Mouse (Mus musculus) cerebellum, postnatal 36 days (tissue): ENCODE measurements around the gene Epo.

Experiments
- DNase-seq, 2 experiments: peaks; one replicate each; pipeline ENCODE4 v3.0.0; 2021 to 2022; ENCODE audit warnings: mixed read lengths in 2 of 2

Epo gene

DNA sequence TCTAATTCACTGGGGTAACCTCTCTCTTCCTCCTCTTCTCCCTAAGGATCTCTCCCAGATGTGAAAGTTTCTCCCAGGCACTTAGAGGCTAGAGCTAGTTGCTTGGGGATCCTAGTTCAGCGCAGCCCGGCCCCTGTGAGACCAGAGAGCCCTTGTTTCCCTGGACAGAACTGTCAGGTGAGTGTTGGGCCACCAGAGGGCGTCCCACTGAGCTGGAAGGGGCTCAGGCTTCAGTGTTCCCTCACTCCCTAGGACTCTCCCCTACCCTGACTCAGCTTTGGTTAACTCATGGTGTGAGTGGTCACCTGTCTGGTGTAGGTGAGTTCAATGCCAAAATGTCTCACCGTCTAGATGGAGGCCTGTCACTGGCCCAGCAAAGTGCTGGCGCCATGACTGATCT is 14.6 kb downstream of the Epo start, which contains the start of gene Gigyf1:
Gigyf1 (plus strand) TSS at position 113 of the 400 bp plus-strand sequence.
- DNase-seq: peak; percentile 40 to 54

DNA sequence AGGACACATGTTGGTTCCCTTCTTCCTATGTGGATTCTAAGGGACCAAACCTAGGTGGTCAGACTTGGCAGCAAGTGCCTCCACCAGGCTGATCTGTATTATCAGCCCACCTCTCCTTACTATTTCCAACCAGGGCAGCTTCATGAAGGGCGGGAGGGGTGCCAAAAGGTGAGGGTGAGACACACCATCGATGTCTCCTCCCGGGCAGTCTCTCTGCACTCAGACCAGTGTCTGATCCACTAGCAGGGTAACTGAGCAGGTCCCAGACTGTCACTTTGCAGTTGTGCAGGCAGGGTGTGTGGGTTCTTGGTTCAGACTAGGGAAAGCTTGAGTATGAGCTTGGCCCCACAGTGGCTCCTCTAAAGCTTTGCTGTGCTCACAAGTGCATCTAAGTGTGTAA is 18.2 kb downstream of the Epo start:
- no peak for DNase-seq

DNA sequence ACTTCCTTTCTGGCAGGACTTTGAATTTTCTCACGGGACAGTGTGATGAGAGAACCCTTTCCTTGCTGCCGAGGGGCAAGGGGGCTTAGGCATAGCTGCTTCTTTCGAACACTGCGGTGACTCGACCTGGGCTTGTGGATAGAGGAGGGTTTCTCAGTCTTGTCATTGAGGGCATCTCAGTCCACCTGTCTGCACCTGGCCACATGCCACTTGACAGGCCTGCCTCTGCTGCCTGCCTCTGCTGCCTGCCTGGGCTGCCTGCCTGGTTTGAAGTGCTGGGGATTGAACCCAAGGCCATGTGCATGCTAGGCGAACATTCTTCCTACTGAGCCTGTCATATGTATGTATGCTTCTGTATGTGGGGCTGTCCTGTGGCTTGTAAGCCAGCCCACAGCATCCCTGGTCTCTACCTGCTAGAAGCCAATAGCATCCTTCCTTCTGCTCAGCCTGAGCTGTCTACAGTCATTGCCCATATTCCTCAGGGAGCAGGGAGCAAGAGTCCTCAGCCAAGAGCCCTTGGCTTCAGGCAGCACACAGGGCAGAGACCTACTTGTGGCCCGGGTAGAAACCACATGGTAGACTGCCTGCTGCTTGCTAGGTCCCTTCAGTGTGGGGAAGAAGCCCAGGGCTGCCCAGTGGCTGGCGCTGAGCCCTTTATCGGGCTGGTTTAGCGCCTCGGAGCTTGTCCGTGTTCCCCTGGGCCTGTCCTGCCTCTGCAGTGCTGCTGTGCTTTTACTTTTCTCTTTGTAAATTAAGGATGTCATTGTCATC is 18.9 kb downstream of the Epo start:
- peak; percentile 57 to 63 for DNase-seq

DNA sequence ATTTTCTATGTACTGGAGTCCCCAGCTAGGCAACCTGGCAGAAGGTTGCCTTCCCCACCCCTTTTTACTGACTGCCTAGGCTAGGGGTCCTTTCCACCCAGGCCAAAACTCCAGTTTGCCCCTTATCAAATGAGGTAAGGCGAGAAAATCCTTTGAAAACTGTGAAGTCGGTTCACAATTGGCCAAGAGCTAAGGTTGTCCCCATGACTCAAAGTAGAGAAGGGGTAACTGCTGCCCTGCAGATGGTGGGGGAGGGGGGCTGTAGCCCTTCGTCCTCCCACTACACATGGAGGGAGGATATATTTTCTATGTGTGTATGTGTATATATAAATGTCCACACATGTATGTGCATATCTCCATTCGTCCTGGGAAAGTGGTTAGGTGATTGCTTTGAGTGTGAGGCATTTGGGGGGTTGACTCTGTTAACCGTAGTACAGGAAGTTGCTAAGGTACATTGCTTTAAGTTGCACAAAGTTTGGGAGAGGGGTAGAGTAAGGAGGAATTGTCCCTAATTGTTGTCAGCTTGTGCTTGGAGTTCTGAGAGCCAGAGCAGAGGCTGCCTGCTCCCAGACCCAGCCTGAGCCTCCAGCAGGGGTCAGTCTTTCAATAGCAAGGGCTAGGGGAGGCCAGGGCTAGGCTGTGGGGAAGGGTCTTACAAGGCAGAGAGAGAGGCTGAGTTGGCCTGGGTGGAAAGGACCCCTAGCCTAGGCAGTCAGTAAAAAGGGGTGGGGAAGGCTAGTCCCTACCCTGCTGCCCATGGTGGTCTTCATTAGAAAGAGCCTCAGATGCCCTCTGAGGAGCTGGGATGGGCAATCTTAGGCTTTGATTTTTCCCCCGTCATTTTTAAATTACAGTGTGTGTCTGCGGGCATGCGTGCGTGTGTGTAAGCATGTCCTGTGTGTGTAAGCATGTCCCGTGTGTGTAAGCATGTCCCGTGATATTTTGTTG is 19.9 kb downstream of the Epo start:
- DNase-seq: no peak

DNA sequence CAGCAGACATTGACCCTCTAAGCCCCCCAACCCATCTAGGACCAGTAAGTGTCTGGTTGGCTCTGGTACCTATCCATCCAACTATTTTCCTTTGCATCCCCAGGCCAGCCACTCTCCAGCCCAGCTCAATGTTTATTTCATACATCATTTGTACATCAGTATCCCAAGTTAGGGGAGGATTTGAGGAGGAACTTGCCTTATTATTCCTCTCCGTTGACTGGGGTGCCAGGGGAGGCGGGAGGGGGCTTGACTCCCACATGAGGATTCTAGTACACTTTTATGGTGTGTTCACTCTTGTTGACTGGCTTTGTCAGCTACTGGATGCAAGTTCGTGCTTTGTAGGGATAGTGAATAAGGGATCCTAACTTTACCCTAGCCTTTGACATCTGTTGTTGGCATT is 21.3 kb downstream of the Epo start:
- no peak for DNase-seq

DNA sequence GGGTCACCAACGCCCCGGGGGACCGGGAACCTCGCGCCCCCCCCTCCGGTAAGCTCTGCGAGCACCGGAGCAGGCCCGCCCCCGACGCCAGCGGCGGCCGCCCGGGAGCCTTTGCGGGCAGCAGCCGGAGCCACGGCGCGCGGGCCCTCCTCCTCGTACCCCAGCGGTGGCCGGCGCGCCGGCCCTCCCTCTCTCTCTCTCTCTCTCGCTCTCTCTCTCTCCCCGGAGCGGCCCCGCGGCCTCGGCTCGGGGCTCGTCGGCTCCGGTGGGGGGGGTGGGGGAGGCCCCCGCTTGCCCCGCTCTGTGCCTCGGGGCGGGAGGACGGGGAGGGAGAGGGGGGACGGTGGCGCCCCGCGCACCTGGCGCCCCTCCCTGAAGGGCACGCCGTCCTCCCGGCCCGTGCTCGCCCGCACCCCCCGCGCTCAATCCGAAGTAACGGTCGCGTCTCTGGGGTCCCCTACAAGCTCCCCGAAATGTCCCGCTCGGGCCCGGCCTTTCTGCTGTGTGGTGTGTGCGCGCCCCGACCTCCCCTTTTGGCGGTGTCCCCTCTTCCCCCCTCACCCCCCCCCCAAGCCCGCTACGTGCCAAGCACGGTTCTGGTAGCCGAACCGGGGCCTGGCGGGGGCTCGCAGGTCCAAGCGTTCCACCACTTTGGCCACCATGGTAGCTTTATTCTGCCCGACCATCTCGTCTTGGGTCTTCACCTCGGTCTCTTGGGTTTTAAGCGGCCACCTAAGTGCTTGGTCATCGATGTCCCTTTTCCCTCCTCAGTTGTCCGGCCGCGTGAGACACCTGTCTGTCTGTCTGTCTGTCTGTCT is 22.3 kb downstream of the Epo start:
- no peak for DNase-seq

DNA sequence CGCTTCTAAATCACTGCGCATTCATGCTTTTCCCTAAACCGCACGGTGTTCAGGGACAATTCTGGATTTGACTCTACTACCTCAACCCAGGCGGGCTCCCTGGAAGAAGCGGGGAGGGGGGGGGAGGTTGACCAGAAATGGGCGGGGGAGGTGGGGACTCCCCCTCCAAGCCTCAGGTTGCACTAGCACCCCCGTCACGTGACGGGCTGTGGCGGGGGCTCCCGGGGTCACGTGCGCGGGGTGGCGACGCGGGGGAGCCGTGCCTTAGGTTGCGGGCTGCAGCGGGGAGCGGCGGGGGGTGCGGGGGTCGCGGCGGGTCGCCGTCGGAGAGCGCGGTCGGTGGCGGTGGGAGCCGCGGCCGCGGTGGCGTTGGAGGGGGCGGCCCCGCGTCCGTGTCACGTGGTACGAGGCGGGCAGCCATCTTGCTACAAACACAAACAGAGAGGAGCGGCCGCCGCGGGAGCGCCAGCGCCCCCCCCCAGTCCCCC is 23.0 kb downstream of the Epo start:
- DNase-seq: peak; percentile 80 to 85

DNA sequence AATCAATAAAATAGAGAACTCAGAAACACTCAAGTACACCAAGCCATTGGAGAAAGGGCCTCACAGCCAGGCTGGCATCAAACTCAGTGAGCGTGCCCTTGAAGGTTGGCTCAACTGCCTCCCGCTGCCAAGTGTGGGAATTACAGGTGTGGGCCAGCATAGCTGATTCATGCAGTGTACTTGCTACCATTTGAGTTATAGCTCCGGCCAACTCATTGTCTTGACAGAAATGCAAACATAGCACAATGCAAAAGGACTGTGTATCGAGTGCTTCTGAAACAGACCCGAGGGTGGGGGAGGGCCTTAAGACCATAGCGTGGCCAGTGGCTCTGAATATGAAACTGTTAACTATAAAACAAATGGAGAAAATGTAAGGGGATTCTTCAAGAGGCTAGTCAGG is 29.0 kb downstream of the Epo start:
- no peak for DNase-seq

DNA sequence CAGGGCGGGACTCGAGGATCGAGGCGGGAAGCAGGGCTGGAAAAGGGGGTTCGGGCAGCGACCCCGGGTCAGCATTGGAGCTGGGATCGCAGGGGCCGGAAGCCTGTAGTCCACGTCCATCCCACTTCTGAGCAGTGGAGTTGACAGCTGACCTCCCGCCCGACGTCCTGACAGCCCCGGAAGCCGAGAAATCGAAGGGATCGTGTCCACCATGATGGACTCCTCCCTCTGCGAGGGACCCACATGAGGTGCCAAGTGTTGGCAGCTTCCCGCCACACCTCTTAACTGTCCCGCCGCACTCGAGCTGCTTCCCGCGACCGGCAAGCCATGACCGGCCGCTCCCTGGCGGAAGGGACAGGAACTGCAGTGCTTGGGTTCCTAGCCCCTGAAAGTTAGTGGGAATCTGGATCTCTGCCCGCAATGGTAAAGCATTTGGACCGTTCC is 30.4 kb downstream of the Epo start:
- DNase-seq: peak; percentile 81 to 83

DNA sequence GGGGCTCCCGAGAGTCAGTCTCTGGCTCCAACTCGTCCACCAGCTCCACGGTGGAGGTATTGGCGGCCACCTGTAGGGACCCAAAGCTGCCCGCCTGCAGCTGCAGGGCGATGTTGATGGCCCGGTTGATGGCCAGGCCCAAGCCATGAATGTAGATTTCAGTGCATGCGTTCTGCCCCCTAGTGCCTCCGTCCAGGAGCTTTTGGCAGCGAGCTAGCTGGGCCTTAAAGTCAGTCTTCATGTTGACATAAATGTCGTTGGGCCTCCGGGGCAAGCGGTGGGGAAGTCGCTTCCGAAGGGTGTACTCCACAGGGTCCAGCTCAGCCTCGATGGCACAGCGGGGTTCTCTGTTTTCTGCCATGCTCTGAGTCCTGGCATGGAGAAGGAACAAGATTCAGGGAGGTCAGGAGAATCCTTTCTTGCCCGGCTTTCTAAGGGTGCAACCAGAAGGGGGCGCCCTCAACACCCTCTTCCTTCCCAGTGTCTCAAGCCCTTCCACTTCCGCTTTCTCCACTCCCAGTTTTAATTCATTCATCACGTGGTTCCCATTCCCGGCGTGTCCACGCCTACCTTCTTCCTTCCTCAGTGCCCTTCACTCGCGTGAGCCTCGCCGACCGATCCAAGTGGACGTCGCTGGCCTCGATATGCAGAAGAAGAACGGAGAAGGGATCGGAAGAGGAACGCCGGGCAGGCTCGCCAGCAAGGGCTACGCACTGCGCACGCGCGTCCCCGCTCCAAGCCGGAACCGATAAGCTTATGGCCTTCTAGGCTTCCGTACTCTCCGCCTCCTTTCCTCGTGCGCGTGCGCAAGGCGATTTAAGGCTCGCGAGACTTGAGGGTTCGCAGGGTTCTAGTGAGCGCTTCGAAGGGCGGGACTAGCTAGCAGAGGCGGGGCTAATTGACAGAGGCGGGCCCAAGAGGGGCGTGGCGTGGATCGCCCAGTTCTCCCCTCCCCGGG is 31.1 kb downstream of the Epo start, which contains the start of gene Pop7:
Pop7 (minus strand) TSS at position 810 of the 958 bp plus-strand sequence.
- DNase-seq: peak; percentile 99 to 100

DNA sequence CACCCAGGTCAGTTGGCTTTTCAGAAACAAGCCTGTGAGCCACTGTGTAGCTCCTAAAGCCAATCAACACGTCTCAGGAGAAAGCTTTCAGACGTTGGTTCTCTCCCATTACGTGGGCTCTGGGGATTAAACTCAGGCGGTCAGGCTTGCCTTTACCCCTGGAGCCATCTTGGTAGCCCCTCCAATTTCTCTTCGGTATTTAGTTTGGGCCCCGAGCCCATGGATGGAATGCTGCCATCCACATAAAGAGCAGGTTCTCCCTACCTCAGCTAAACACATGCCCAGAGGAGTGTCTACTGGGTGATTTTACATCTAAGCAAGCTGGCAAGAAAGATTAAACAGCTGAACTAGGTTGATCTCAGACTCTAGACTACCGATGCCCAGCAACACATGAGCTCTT is 32.9 kb downstream of the Epo start:
- DNase-seq: no peak

DNA sequence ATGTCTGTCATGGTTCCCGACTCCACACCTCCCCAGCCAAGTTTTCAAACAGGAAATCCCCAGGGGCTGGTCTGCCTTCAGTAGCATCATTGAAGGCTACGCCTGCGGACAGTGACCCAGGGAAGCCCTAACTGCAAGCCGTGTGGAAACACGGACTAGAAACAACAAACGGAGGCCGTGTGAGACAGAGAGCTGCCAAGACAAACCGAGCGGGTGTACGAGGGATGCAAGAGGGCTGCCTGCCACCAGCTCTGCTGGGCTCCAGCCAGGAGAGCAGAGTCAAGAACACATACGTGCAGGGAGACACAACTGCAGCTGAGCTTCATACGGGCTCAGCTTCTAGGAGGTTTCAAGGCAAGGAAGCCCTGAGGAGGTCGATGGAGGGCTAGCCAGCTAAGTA is 39.2 kb downstream of the Epo start:
- DNase-seq: no peak

DNA sequence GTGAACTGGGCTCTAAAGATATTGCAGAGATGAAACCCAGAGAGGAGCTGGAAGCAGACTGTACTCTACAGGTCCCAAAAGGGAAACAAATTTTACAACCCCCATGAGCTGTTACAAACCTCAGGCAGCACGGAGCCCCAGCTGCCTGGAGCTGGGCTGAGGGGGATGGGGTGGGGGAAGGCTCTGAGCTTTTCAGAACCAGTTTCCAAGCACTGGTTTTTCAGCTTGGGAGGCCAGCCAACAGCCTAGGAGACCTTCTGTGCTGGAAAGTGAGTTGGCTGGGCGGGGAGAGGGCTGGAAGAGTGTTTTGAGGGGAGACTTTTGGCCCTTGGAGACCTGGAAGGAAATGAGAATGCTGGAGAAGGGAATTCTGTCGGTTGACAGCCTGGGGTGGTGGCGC is 41.5 kb downstream of the Epo start:
- DNase-seq: no peak

DNA sequence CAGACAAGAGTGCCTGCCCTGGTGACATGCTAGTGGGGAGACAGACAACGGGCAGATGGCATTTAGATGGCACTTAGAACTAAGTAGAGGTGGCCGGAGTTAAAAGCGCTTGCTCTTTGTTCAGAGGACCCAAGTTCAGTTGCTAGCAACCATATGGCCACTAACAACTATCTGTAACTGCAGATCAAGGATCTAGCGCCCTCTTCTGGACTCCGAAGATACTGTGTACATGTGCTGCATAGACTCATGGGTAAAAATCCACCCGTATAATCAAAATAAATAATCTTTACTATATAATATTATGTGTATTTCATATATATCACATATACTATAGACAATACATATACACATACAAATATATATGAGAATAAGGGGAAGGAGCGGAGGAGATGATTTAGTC is 45.4 kb downstream of the Epo start:
- DNase-seq: no peak

DNA sequence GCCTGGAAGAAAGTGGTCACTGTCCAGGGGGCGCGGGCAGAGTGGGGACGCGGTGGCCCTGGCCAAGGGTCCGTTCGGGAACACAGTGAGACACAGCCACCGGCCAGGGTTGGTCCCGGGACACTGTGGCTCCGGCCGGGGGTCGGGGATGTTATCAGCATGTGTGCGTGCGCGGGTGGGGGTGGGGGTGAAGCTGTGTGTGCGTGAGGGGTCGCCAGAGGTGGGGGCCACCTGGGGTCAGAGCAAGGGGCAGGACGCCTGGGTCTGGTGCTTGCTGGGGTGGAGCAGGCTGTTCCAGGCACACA is 47.2 kb downstream of the Epo start:
- no peak for DNase-seq

DNA sequence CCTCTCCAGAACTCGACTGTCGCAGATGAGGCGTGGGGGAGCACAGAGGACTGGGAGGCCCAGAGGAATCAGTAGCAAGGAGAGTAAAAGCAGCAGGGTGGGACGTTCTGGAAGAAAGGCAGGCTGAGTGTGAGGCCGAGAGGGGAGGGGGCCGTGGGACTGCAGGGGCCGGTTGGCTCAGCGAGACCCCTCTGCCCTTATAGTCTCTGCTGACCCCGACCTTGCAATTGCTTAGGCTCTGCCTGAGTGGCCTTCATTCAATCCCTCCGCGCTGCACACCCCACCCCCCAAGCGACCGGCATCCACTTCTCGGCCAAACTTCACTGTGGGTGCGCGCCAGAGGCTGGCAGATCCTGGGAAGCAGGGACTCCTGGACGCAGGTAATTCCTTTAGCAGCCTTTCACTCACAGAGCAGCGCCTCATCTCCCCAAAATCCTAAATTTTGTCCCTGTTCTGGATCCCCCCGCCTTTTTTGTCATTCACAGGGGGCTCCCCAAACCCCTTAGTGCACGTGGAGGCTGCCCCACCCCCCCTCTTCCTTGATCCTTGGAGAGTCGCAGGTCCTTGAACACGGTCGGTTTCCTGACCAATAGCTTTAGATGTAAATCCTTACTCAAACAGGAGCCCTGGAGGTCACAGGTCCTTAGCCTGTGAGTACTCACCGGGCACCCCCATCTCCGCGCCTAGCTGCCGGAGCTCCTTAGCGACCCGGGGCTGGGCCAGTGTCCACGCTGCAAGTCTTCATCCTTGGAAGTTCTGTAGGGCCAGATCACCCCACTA is 47.8 kb downstream of the Epo start:
- DNase-seq: no peak

DNA sequence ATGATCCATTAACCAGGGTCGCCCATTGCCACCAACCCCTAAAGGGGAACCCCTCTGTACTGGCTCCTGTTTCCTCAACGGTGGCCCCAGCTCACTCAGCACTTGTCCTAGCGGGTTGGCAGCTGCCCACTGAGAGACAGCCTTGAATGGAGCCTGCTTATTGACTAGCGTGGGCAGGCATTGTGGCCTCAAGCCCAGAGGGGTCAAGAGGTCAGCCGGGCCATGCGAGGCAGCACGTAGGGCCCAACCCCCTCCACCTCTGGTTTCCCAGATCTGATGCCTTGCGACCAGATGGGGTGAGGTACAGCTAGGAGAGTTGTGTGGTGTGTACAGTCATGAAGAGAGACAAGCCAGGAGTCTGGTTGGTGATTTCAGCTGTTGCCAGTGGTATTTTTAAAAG is 51.1 kb downstream of the Epo start:
- DNase-seq: peak in 1 of 2 experiments; percentile 14

DNA sequence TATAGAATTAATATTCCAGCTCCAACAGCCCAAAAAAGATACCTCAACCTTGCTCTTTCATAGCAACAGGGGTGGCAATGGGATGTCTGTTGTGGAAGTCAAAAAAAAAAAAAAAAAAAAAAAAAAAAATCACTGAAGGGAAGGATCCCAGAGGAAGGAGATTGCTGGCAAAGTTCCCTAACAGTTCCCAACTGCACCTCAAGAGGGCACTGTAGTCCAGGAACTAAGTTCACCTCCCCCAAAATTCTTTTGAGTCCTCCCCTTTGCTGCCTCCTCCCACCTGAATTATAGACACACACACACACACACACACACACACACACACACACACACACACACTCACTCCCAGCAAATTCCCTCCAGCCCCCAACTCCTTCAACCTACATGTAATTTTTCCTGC is 51.9 kb downstream of the Epo start:
- peak; percentile 84 to 90 for DNase-seq

DNA sequence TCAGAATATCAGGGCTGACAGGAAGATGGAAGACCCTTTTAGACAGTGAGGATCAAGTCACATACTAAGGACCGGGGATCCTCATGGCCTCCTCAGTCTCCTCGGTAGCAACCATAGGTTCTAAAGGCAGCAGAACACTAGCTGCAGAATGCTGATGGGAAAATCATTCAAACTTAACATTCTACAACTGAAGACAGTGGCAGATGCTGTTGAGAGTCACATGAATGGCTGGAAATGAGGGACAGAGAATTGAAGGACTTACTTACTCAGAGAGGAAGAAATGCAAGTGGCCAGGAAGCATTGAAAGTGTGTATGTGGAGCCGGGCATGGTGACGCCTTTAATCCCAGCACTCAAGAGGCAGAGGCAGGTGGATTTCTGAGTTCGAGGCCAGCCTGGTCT is 56.1 kb downstream of the Epo start, which contains the start of gene Zan:
Zan (minus strand) TSS at position 101 of the 400 bp plus-strand sequence.
- DNase-seq: no peak

DNA sequence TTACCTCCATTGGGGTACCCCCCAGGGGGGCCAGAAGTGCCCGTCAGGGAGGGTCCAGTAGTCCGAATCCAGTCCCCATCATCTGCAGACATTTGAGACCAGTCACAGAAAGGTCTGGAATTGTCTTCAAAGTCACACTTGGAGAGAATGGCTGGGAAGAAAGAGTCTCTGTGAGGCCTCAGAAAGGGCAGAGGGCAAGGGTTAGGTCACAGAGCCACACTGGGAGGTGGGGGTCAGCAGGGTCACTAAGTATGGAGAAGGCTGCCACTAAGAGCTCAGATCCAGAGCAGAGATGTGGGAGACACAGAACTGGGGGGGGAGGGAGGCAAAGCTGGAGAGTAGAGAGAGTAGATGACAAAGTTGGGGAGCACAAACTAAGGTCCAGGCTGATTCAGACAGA is 58.7 kb downstream of the Epo start:
- no peak for DNase-seq
